In genomic region chr11:35769188-35769745, GRCm38 (mm10) we compare ENCODE assay signal across 8 mouse cellular contexts. TPM values are rescaled to one million over a fixed set of nuclear protein-coding genes. Genes with fewer than 3 reads are reported as not detected.
DNase-seq lines count a peak whose midpoint lies in the region; ATAC-seq lines count a peak whose summit lies in the region.

TSS of gene Pank3 (plus strand) at chr11:35769484.

- H3K4me3 ChIP-seq in hindbrain, embryonic 14.5 days (replicated peaks; ENCODE audit: low read length): peak within 1 kb of the TSS; percentile 81

- H3K9me3 ChIP-seq in hindbrain, embryonic 14.5 days (ENCODE audit: control insufficient read depth, low read length): no peaks in the 10 kb centered on the region

- ATAC-seq in hindbrain, embryonic 14.5 days (ENCODE audit: low FRiP score): peak; percentile 100

- peak within 1 kb of the TSS; percentile 82 for H3K4me2 ChIP-seq in hindbrain, embryonic 14.5 days (replicated peaks)

- peaks cover 16% of the 10 kb centered on the region for H3K4me1 ChIP-seq in hindbrain, embryonic 14.5 days (replicated peaks; ENCODE audit: control insufficient read depth, insufficient read depth, low read length)

- H3K9ac ChIP-seq in hindbrain, embryonic 14.5 days: peak within 1 kb of the TSS; percentile 96

- H3K27me3 ChIP-seq in hindbrain, embryonic 14.5 days (ENCODE audit: control insufficient read depth, insufficient read depth, low read length): no peaks in the 10 kb centered on the region

- no peaks in the 10 kb centered on the region for H3K36me3 ChIP-seq in hindbrain, embryonic 14.5 days (replicated peaks; ENCODE audit: control insufficient read depth, insufficient read depth)

- DNase-seq in R1 (ENCODE audit: low read depth, low spot score): peak; percentile 99
- peak; percentile 95 to 98 for DNase-seq in cerebellum, postnatal 25 days
- peak; percentile 87 to 95 for DNase-seq in frontal cortex, postnatal 25 days (ENCODE audit: low spot score in 2 of 2)
- DNase-seq in hindbrain, embryonic 14.5 days (ENCODE audit: low spot score): peak; percentile 96
- peak; percentile 97 to 98 for DNase-seq in layer of hippocampus, postnatal 36 days
- DNase-seq in lung, postnatal 36 days: peak; percentile 99
- peak; percentile 100 for DNase-seq in retina, postnatal 1 day
- DNase-seq in urinary bladder, adult 18-20 months (ENCODE audit: low spot score in 2 of 2): peak; percentile 83 to 98

- peak within 1 kb of the TSS; percentile 93 for H3K27ac ChIP-seq in hindbrain, embryonic 14.5 days

- WGBS in hindbrain, embryonic 14.5 days: 0% methylated on average over 48 of the region's 50 CpGs

RNA-seq across cellular contexts. Expression of gene Pank3, which starts in this region (rescaled TPM):
- polyA plus RNA-seq in hindbrain, embryonic 14.5 days (2014; fragmentation: Nextera tagmentation; extraction: Ambion mirVana): 36.3 and 38.1 TPM in 2 replicates
- 10 to 100 TPM; 42.6 to 43.4 TPM for total RNA-seq in layer of hippocampus, postnatal 36 days (2021)

Comparison
In these comparisons a context has a peak if more than half of its experiments do, and no peak if none do; other contexts are left out.
1. Peak in every context shown above with its lines: DNase-seq, ATAC-seq, H3K4me3 ChIP-seq and H3K27ac ChIP-seq.